Mouse (Mus musculus) G1E (cell line): Measurements from ENCODE around the gene Nt5c3b.

Experiments used
- CTCF ChIP-seq: IDR thresholded peaks from 2 replicates; pipeline ENCODE4 v1.5.1; 2012; ENCODE audit warnings: low read depth, low read length, inconsistent platforms, mixed read lengths
- GATA1 ChIP-seq: IDR thresholded peaks from 2 replicates; pipeline ENCODE4 v1.6.1; 2012; ENCODE audit warnings: borderline replicate concordance, low read length, inconsistent platforms, mixed read lengths
- GATA2 ChIP-seq: IDR thresholded peaks from 2 replicates; pipeline ENCODE4 v1.6.1; 2012; ENCODE audit warnings: low read depth, low read length, inconsistent platforms, borderline replicate concordance
- POLR2AphosphoS5 ChIP-seq: IDR thresholded peaks from 2 replicates; pipeline ENCODE4 v1.6.1; 2012; ENCODE audit warnings: low read depth, low read length, inconsistent platforms; ENCODE audit not compliant: insufficient replicate concordance
- TAL1 ChIP-seq: conservative IDR thresholded peaks from 2 replicates; pipeline ENCODE4 v1.6.1; 2012; ENCODE audit warnings: low read depth, low read length, inconsistent platforms, mixed read lengths

GRCm38 (mm10) chr11:100435678-100436246 is 5.8 kb downstream of the Nt5c3b start:
- TF ChIP-seq CTCF = no peak
- TF ChIP-seq POLR2AphosphoS5 = no peak
- no peak for TF ChIP-seq TAL1
- TF ChIP-seq GATA1 = no peak
- no peak for TF ChIP-seq GATA2
